In the genomic region with DNA sequence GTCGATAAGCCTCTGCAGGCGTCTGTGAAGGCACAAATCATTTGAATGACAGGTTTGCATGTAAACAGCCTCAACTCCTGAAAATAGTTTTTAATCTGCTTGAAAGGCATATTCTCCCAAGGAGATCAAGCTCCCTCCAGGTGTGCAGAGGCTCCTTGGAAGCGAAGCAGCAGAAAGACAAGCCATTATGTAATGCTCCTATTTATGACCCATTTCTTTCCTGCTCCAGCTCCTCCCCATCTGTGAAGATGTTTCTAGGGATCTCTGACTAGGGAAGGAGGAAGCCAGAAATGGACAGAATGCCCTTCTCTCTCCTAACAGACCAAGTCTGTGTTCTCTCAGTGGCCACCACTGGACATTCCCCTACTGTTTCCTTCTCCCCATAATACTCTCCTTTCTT, we compare ENCODE assay signal across 31 mouse cellular contexts. TPM values are rescaled to one million over a fixed set of nuclear protein-coding genes. Genes with fewer than 3 reads are reported as not detected.
"Had no signal": no experiment of that assay in that cellular context is flagged by ENCODE, and none has a peak within 500 bp of the region (broad histone marks: within the 10 kb centered on the region; RNA-seq: fewer than 3 reads in every experiment).

No protein-coding gene starts in this region.

- H3K27ac ChIP-seq: embryonic facial prominence, embryonic 10.5 days; embryonic facial prominence, embryonic 12.5 days; embryonic facial prominence, embryonic 13.5 days; embryonic facial prominence, embryonic 15.5 days; forebrain, embryonic 10.5 days; forebrain, embryonic 12.5 days; forebrain, embryonic 13.5 days; forebrain, embryonic 15.5 days; gastrocnemius, adult 2 months; heart, adult 2 months had no signal

- ATAC-seq: forebrain, embryonic 13.5 days; forebrain, embryonic 14.5 days; forebrain, embryonic 15.5 days; forebrain, embryonic 16.5 days; forebrain, postnatal 0 days had no signal

- DNase-seq: cerebellum, adult 2 months; cerebellum, adult 8-10 months; cerebellum, adult 9-10 months; cerebellum, adult 9-11 months; cerebellum, postnatal 10 days; cerebellum, postnatal 14 days; cerebellum, postnatal 25 days; cerebellum, postnatal 36 days; embryo, embryonic 11 days; forebrain, postnatal 0 days; gastrocnemius, adult 2 months; gastrocnemius, postnatal 10 days; gastrocnemius, postnatal 14 days; gastrocnemius, postnatal 25 days; gastrocnemius, postnatal 36 days; heart, adult 18-20 months; heart, adult 2 months had no signal

- H3K4me3 ChIP-seq: embryonic facial prominence, embryonic 10.5 days; embryonic facial prominence, embryonic 12.5 days; embryonic facial prominence, embryonic 13.5 days; embryonic facial prominence, embryonic 15.5 days; erythroblast, embryonic 14.5 days; forebrain, embryonic 10.5 days; forebrain, embryonic 12.5 days; forebrain, embryonic 13.5 days; forebrain, embryonic 15.5 days; gastrocnemius, adult 2 months; heart, adult 2 months had no signal

RNA-seq across cellular contexts. Expression of a gene that starts 38.0 kb away (rescaled TPM):
- total RNA-seq: common myeloid progenitor, adult 5-6 weeks; gastrocnemius, adult 18-20 months; gastrocnemius, adult 2 months; gastrocnemius, postnatal 36 days; granulocyte monocyte progenitor cell, adult 5-6 weeks had no signal
